In the genomic region with DNA sequence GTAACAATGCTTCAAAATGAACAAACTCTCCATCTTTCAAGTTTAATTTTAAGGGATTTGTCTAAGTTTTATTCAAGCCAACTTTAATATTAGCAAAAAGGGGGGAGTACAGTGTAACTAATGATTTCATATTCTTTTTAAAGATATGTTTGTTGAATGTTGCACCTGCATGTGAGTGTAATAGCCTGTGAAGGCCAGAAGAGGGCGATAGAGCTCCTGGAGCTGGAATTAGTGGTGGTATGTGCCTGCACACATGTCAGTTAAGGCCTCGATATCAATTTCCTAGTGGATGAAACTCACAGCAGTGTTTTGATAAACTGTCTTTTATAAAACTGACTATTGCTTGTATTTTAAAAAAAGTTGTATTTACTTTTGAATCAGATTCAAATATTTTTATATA, we compare ENCODE assay signal across 12 mouse cellular contexts. TPM values are rescaled to one million over a fixed set of nuclear protein-coding genes. Genes with fewer than 3 reads are reported as not detected.
DNase-seq lines count a peak whose midpoint lies in the region; ATAC-seq and TF ChIP-seq lines count a peak whose summit lies in the region.
"Had no signal": no experiment of that assay in that cellular context is flagged by ENCODE, and none has a peak within 500 bp of the region (broad histone marks: within the 10 kb centered on the region; RNA-seq: fewer than 3 reads in every experiment).

No protein-coding gene starts in this region.

- no peaks in the 10 kb centered on the region for H3K4me1 ChIP-seq in lung, postnatal 0 days (ENCODE audit: insufficient read depth, low read depth, low read length)
- H3K4me1 ChIP-seq: embryonic facial prominence, embryonic 15.5 days; liver, embryonic 13.5 days; stomach, embryonic 15.5 days had no signal

- TF ChIP-seq POLR2A in brain, embryonic 14.5 days (IDR thresholded peaks at IDR 0.05; ENCODE audit: borderline replicate concordance, extremely low read depth, insufficient read depth, insufficient read length, poor library complexity, severe bottlenecking) = no peak

- no peak overlapping the region for H3K4me3 ChIP-seq in gastrocnemius, adult 2 months
- no peak overlapping the region for H3K4me3 ChIP-seq in lung, postnatal 0 days (ENCODE audit: low read depth, low read length)
- H3K4me3 ChIP-seq: embryonic facial prominence, embryonic 15.5 days; liver, embryonic 13.5 days; stomach, embryonic 15.5 days had no signal

- no peak overlapping the region for H3K4me2 ChIP-seq in lung, postnatal 0 days (replicated peaks; ENCODE audit: low read depth, low read length)
- H3K4me2 ChIP-seq: embryonic facial prominence, embryonic 15.5 days; liver, embryonic 13.5 days; stomach, embryonic 15.5 days had no signal

- 58% methylated on average over 2 of the region's 2 CpGs for WGBS in lung, postnatal 0 days

- H3K9me3 ChIP-seq in lung, postnatal 0 days (ENCODE audit: low read length) = no peaks in the 10 kb centered on the region
- H3K9me3 ChIP-seq: embryonic facial prominence, embryonic 15.5 days; liver, embryonic 13.5 days; stomach, embryonic 15.5 days had no signal

- no peak for DNase-seq in gastrocnemius, adult 2 months
- no peak for DNase-seq in gastrocnemius, postnatal 10 days
- no peak for DNase-seq in lung, postnatal 0 days (ENCODE audit: low spot score)
- no peak for DNase-seq in lung, postnatal 10 days
- no peak for DNase-seq in brain, embryonic 14.5 days (ENCODE audit: low read depth)
- no peak for DNase-seq in cerebellum, postnatal 14 days
- no peak for DNase-seq in adrenal gland, adult 2 months
- DNase-seq: liver, embryonic 13.5 days; right cerebral cortex, postnatal 14 days had no signal

- TF ChIP-seq CTCF in gastrocnemius, adult 2 months (IDR thresholded peaks at IDR 0.05) = peak; percentile 26; the same call in 1 of the 2 replicates
- peak; percentile 51 for TF ChIP-seq CTCF in lung, postnatal 0 days (IDR thresholded peaks at IDR 0.05)
- TF ChIP-seq CTCF in brain, embryonic 14.5 days (IDR thresholded peaks at IDR 0.05; ENCODE audit: borderline replicate concordance, extremely low read depth, insufficient read depth, insufficient read length) = peak; percentile 29; the same call in 1 of the 2 replicates

- intact Hi-C loops in gastrocnemius, adult 2 months (cut with DNase I) = no loop called here

- H3K9ac ChIP-seq in lung, postnatal 0 days (replicated peaks; ENCODE audit: low read depth) = no peak overlapping the region
- H3K9ac ChIP-seq: embryonic facial prominence, embryonic 15.5 days; liver, embryonic 13.5 days; stomach, embryonic 15.5 days had no signal

- no peak for TF ChIP-seq EP300 in lung, postnatal 0 days (IDR thresholded peaks at IDR 0.05)

- no peak overlapping the region for H3K27ac ChIP-seq in gastrocnemius, adult 2 months
- no peak overlapping the region for H3K27ac ChIP-seq in lung, postnatal 0 days (ENCODE audit: low read length)
- H3K27ac ChIP-seq: embryonic facial prominence, embryonic 15.5 days; liver, embryonic 13.5 days; stomach, embryonic 15.5 days had no signal

- no peaks in the 10 kb centered on the region for H3K27me3 ChIP-seq in lung, postnatal 0 days (replicated peaks; ENCODE audit: insufficient read depth, low read length)
- H3K27me3 ChIP-seq: embryonic facial prominence, embryonic 15.5 days; liver, embryonic 13.5 days; stomach, embryonic 15.5 days had no signal

- no peaks in the 10 kb centered on the region for H3K36me3 ChIP-seq in lung, postnatal 0 days (ENCODE audit: insufficient read depth, low read length)
- H3K36me3 ChIP-seq: embryonic facial prominence, embryonic 15.5 days; liver, embryonic 13.5 days; stomach, embryonic 15.5 days had no signal

- ATAC-seq in lung, postnatal 0 days = no peak
- ATAC-seq in erythroblast, adult 5-6 weeks (replicated peaks; ENCODE audit: low FRiP score, poor library complexity, severe bottlenecking) = no peak

RNA-seq across cellular contexts. Expression of gene Armc3, which starts 39.7 kb away (rescaled TPM):
- not detected for total RNA-seq in gastrocnemius, adult 2 months (2021)
- not detected for total RNA-seq in gastrocnemius, postnatal 10 days (2021)
- polyA plus RNA-seq in lung, postnatal 0 days (2015; fragmentation: Nextera tagmentation; extraction: Ambion mirVana) = 2.0 and 2.5 TPM in 2 replicates
- 0.39 and 0.90 TPM in 2 replicates for polyA plus RNA-seq in brain, embryonic 14.5 days (2012; rRNA removed)
- not detected for total RNA-seq in adrenal gland, adult 2 months (2021)
- polyA plus RNA-seq in adrenal gland, adult 2 months (2012; rRNA removed) = not detected in 2 replicates
- total RNA-seq in erythroblast, adult 5-6 weeks (2015; ENCODE audit: low replicate concordance) = not detected in 2 replicates
- not detected in 2 replicates for total RNA-seq in erythroblast, adult 5-6 weeks (2017; ENCODE audit: low replicate concordance)
